Comparison of ENCODE assay signal across 7 mouse cellular contexts in the genomic region with DNA sequence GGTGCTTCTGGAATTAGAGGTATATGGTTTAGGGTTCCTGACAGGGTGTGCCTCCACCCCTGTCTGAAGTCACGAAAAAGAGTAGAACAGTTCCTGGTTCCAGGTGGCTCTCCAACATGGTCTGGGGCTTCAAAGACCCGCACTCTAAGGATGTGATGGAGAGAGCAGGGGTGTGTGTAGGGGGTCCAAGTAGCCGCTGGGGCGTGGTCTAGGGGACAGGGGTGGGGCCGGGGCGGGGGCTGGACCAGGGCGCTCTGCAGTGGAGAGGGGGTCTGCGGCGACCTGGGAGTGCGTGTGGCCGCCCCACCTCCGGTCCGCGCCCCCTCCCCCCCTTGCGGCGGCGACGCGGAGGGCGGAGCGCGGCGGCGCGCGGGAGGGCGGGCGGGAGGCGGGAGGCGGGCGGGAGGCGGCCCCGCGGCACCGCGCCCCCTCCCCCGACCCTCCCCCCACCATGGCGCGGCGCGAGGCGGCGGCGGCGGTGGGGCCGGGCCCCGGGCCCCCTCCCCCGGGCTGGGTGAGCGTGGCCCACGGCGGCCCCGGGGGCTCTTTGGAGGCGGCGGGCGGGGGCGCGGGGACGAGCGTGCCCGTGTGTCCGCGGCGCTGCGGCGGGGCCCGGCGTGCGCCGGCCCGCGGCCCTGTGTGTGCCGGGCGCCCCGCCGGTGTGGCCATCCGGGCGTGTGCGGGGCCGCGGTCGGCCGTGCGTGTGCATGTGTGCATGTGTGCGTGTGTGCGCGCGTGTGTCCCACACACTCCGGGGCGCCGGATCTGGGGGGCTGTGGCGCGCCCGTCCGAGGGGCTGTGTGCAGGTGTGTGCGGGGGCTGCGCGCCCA. TPM values are rescaled to one million over a fixed set of nuclear protein-coding genes. Genes with fewer than 3 reads are reported as not detected.
DNase-seq lines count a peak whose midpoint lies in the region; ATAC-seq lines count a peak whose summit lies in the region.

TSS of gene Lrfn1 (plus strand) at position 450 of the 830 bp plus-strand sequence.

- peaks cover 25% of the 10 kb centered on the region for H3K36me3 ChIP-seq in embryonic facial prominence, embryonic 10.5 days (replicated peaks)
- no peaks in the 10 kb centered on the region for H3K36me3 ChIP-seq in intestine, embryonic 16.5 days (ENCODE audit: control insufficient read depth, insufficient read depth, low read length)

- H3K27ac ChIP-seq in embryonic facial prominence, embryonic 10.5 days (replicated peaks): peak within 1 kb of the TSS; percentile 87
- no peak within 1 kb of the TSS for H3K27ac ChIP-seq in intestine, embryonic 16.5 days (ENCODE audit: low read length)

- DNase-seq in ovary, postnatal 36 days (ENCODE audit: low spot score): peak; percentile 27
- DNase-seq in ovary, postnatal 10 days (ENCODE audit: low spot score): no peak
- DNase-seq in adrenal gland, postnatal 4 days (ENCODE audit: low spot score in 2 of 2): no peak
- DNase-seq in embryonic facial prominence, embryonic 10.5 days (ENCODE audit: low spot score): peak; percentile 77
- no peak for DNase-seq in spleen, postnatal 36 days (ENCODE audit: low spot score in 2 of 2)

- H3K4me2 ChIP-seq in intestine, embryonic 16.5 days (ENCODE audit: low read depth, low read length): peak within 1 kb of the TSS; percentile 100

- H3K9ac ChIP-seq in intestine, embryonic 16.5 days (ENCODE audit: low read depth, low read length): peak within 1 kb of the TSS; percentile 89

- WGBS in embryonic facial prominence, embryonic 10.5 days: 1% methylated on average over 61 of the region's 97 CpGs
- WGBS in intestine, embryonic 16.5 days: 2% methylated on average over 48 of the region's 97 CpGs

- no peaks in the 10 kb centered on the region for H3K9me3 ChIP-seq in embryonic facial prominence, embryonic 10.5 days
- H3K9me3 ChIP-seq in intestine, embryonic 16.5 days (ENCODE audit: control insufficient read depth, low read length): no peaks in the 10 kb centered on the region

- peak within 1 kb of the TSS; percentile 90 for H3K4me3 ChIP-seq in embryonic facial prominence, embryonic 10.5 days
- peak within 1 kb of the TSS; percentile 80 for H3K4me3 ChIP-seq in intestine, embryonic 16.5 days (ENCODE audit: low read length)

- H3K27me3 ChIP-seq in embryonic facial prominence, embryonic 10.5 days (replicated peaks; ENCODE audit: low read depth, poor library complexity, severe bottlenecking): peaks cover 10% of the 10 kb centered on the region
- no peaks in the 10 kb centered on the region for H3K27me3 ChIP-seq in intestine, embryonic 16.5 days (replicated peaks; ENCODE audit: control insufficient read depth, insufficient read depth, low read length)

- peaks cover 25% of the 10 kb centered on the region for H3K4me1 ChIP-seq in embryonic facial prominence, embryonic 10.5 days
- peaks cover 13% of the 10 kb centered on the region for H3K4me1 ChIP-seq in intestine, embryonic 16.5 days (ENCODE audit: control insufficient read depth, insufficient read depth, low read length)

- ATAC-seq in intestine, embryonic 16.5 days: peak; percentile 69
- ATAC-seq in megakaryocyte, adult 5-6 weeks (ENCODE audit: poor library complexity, severe bottlenecking): peak; percentile 21; the same call in 1 of the 2 replicates

RNA-seq across cellular contexts. Expression of gene Lrfn1, which starts in this region (rescaled TPM):
- total RNA-seq in adrenal gland, postnatal 4 days (2021): 10 to 100 TPM; 19.1 to 19.6 TPM
- polyA plus RNA-seq in embryonic facial prominence, embryonic 10.5 days (2016; fragmentation: Nextera tagmentation; extraction: Ambion mirVana): 4.9 TPM in 2 replicates
- polyA plus RNA-seq in intestine, embryonic 16.5 days (2015; fragmentation: Nextera tagmentation; extraction: Ambion mirVana): 1.1 and 1.3 TPM in 2 replicates
- total RNA-seq in megakaryocyte, adult 5-6 weeks (2015): 1.0 and 1.7 TPM in 2 replicates
- total RNA-seq in megakaryocyte, adult 5-6 weeks (2017): 0.66 and 0.98 TPM in 2 replicates

Comparison
In these comparisons a context has a peak if more than half of its experiments do, and no peak if none do; other contexts are left out.
1. RNA of gene Lrfn1 (total RNA-seq): 19.1 to 19.6 TPM in adrenal gland, postnatal 4 days; 0.66 to 1.7 TPM in megakaryocyte, adult 5-6 weeks; every median in the first group is over 4 times any median in the second.
2. DNase-seq: peak in ovary, postnatal 36 days (single experiment) and embryonic facial prominence, embryonic 10.5 days (single experiment); none in ovary, postnatal 10 days (single experiment), adrenal gland, postnatal 4 days (0 of 2) and spleen, postnatal 36 days (0 of 2).